Mouse (Mus musculus): ENCODE measurements at regions not wholly inside any gene's neighbourhood (a gene's known extent, or its start where the extent isn't known, plus 50 kb on each side); places are given as distances from the start of the nearest gene placed in this dataset.

DNA sequence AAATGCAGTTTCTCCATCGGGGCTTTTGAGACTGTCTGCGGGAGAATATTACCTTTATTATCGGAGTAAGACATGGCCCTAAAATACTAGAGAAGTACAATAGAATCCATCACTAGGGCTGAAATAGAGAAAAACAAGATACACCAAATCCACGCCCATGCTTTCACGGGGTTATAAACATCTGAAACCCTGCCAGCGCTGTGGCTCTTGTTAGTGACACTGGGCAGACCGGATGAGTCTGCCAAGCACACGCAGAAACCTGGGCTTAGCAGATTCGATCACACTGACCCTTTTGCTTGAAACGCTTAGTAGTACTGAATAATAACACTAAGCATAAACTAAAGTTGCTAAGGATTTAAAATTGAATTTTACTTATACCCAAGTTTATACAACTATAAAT, 477.6 kb downstream of the Psat1 start:
- no peak for DNase-seq

DNA sequence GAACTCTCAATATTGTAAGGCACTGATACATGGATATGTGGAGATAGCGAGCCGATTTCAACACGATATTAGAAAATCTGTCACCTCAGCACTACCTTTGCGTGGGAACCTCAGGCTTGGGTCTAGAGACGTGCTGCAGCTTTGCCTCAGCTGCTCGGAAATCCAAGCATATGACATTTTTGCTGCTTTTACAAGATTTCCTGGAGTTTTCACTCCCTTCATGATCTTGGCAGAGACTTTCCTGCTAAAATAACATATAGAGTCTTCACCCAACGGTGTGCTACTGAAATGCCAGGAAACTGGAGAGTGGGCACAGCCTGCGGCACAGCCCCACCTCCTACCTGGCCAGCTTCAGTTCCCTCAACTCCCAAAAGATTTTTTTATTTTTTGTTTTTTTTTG, 480.4 kb downstream of the Psat1 start:
- no peak for DNase-seq

GRCm38 (mm10) chr19:15465063-15465760, 481.9 kb downstream of the Psat1 start:
- DNase-seq = no peak

GRCm38 (mm10) chr19:15457793-15458192, 489.3 kb downstream of the Psat1 start:
- no peak for DNase-seq

DNA sequence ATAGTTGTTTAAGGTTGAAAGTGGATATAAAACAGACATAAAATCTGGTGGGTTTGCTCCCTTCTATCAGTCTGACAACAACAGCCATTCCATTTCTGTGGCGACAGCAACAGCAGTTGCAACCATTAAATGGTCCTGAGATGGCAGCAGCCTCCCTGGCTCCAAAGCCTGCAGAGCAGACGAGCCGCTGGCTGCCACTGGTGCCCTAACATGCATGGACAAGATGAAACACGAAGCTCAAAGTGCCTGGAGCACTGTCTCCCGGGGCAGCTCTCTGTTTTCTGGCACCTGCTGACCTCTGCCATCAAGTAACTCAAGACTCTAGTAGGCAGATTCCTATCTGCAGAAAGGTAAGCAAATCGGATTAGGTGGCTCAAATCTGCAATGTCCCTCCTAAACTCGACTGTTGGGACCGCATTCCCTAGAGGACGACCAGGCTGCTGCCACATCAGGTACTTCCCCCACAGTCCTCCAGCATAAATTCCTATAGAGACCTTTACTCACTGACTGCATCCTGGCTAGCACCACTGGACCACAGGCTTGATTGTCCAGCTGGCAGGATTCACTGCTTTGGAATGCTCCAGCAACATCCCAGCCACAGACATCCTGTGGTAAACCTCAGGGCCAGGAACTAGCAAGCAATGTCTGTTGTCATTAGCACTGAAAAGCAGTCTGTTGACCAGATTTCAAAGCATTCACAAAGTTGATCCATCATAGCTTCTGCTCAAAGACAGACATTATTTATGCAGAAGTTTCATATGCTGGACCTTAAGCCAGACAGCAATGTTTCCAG, 490.0 kb downstream of the Psat1 start:
- no peak for DNase-seq

DNA sequence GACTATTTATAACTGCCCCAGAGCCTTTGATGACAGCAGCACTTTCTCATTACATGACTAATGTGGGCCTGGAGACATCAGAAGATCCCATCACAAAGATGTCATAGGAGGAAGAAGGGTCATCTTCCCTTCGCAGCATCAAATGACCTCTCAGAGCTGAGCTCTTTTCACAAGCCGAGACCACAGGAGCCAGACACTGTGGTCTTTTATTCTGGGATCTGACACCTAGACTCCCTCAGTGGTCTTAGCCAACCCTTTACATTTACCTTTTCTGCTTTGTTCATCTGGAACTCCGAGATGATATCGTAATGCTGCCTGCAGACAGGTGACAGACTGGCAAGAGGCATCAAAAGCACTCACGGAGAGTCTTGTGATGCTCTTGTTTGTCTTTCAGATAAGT, 498.1 kb downstream of the Psat1 start:
- DNase-seq = no peak

GRCm38 (mm10) chr19:15431798-15432197, 515.3 kb downstream of the Psat1 start:
- DNase-seq = no peak

- no peak for DNase-seq
Measured at GRCm38 (mm10) chr19:15421311-15421710, 525.8 kb downstream of the Psat1 start.

- DNase-seq = no peak
Measured at GRCm38 (mm10) chr19:15398624-15399023, 548.5 kb downstream of the Psat1 start.

DNA sequence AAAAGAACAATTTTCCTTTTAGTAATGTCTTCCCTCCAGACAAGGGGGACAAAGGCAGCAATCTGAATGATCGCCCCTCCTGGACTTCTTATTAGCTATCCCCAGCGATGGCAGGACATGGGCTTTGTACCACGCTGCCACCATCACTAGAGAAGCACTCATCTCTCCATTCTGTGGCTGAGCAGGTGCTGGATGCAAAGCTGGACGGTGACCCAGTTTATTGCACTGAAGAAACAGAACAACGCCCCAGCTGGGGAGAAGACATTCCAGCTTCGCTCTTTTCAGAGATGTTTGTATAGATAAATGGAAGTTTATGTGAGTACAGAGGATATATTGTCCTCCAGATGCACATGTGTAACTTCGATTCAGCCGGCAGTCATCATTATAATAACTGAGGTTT, 575.5 kb downstream of the Psat1 start:
- no peak for DNase-seq

GRCm38 (mm10) chr19:15366951-15367350, 580.2 kb downstream of the Psat1 start:
- DNase-seq = no peak

- DNase-seq = no peak
Measured at GRCm38 (mm10) chr19:15357181-15357580, 590.0 kb downstream of the Psat1 start.

DNA sequence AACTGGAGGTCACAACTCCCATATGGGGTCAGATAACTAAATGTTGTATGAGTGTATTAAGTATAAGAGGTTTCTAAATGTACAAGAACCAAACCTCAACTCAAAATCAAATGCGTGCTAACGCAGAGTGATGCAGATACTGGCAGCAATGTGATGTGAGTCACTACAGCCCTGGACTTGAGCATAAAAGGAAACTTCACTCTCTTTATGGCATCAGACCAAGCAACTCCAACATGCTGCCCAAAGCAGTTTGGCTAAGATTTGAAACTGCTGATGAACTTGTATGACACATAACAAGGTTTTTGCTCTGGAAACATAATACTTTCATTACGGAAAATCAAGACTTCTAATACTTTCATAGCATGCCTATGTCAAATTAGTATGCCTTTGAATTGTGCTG, 598.8 kb downstream of the Psat1 start:
- no peak for DNase-seq

DNA sequence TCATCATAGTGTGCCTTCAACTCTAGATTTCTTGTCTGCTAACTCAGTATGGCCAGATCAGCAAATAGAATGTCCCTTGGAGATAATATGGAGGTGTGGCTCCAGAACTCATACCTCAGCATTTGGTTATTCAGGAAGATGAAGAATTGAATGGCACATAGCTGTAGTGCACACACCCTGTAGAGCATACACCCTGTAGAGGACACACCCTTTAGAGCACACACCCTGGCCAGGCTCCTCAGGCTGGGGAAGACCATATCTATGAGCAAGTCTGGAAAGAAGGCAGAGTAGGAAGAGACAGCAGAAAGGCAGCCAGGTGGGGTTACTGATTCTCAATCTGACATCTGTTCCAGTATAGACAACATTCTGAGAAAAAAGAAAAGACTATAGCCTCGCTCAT, 604.9 kb downstream of the Psat1 start:
- no peak for DNase-seq

GRCm38 (mm10) chr19:15340305-15340983, 606.7 kb downstream of the Psat1 start:
- DNase-seq = no peak

DNA sequence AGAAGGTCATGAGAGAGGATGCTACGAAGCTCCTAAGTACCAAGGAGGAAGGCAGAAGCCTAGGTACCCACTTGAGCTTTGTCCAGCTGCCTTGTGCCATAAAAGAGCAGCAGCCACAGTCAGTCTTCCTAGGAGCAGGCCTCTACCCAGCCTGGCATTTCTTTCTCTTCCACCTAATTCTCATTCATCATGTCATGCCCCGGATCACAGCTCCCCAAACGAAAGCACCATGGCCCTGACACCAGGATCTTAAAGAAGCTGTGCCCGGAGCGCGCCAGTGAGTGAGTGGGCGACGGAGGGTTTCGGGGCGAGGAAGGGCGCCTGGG, 607.2 kb downstream of the Psat1 start:
- DNase-seq = no peak

DNA sequence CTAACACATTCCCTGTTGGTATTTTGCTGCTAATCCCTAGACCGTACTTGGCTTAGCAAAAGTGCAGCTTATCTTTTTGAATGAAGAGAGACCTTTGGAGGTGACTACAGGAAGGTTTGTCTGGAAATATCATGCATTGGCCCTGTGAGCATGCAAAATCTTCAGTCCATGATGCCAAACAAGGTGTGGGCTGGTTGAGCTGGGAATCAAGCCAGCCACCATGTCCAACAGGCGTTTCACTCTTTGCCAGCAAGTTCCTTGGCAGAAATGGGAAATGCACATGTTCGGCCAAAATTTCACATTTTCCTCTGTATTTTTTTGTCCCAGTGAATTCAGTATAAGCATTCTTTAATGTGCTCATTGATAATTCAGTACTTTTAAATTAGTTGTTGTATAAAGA, 617.0 kb downstream of the Psat1 start:
- no peak for DNase-seq

DNA sequence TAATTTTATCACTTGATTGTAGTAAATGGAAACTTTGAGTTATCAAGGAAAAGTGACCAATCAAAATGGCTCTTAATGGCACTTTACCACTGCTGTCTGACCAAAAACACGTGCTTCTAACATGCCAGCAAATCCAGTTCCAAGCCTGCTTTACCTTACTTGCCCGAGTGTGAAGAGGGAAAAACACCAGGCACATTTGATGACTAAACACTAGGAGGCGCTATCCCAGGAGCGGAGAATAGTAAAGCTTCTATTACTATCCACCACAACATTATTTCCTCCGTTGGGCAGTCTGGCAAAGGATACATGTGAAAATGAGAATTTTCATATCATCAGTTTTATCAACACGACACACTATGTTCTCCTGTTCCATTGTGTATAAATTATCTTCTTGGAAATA, 647.7 kb downstream of the Psat1 start:
- no peak for DNase-seq

GRCm38 (mm10) chr19:15285016-15285415, 662.1 kb downstream of the Psat1 start:
- DNase-seq = no peak

DNA sequence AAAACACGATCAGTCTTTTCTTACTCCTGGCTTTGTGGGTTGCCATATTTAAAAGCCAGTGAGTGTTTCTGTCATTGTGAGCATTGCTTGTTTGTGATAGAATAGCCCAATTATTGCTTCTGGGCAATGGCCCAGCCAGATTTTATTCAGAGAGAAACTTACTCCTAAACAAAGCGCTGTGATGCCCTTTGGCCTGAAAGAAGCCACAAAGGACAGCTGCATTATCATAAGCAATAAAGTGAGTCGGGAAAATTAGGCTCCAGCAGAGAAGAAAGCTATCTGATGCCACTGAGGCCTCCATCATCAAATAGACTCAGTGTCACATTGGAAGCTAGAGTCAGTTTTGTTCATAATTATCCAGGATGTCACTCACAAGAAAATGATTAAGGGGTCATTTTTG, 644.9 kb upstream of the Tle4 start:
- DNase-seq = no peak

- DNase-seq = no peak
Measured at GRCm38 (mm10) chr19:15230129-15230927, 632.5 kb upstream of the Tle4 start.

DNA sequence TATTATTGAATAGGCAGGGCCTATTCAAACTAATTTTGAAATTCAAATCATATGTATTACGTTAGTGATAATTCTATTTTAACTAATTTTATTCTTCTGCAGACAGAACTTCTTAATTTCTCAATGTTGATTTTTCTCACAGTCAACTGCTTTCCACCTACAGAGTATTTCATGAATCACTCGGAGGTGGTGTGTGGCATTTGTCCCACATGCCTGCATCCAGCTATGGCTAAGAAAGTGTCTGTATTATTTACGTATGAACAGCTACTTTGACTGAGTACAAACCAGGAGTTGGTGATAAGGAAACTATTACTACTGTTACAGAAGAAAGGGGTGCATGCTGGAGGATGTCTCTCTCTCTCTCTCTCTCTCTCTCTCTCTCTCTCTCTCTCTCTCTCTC, 619.5 kb upstream of the Tle4 start:
- DNase-seq = no peak

DNA sequence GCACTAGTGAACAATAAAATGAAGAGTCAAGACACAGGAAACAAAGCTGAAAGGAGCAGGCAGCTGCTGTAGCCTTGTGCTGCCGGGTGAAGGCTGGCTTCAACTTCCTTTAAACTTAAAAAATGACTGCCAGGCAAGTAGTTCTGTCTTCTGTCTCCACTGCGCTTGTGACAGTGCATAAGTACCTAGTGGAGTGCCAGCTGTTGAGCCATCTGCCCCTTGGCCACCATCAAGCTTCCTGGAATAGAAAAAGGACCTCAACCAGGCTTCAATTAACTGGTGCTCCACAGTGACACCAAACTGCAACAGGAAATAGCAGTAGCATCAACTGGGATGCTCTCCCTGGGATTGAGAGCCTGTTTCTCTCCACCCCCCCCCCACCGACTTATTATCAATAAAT, 616.8 kb upstream of the Tle4 start:
- DNase-seq = no peak
